Mouse (Mus musculus): ENCODE results near the gene Grxcr1.

Grxcr1 gene

DNA sequence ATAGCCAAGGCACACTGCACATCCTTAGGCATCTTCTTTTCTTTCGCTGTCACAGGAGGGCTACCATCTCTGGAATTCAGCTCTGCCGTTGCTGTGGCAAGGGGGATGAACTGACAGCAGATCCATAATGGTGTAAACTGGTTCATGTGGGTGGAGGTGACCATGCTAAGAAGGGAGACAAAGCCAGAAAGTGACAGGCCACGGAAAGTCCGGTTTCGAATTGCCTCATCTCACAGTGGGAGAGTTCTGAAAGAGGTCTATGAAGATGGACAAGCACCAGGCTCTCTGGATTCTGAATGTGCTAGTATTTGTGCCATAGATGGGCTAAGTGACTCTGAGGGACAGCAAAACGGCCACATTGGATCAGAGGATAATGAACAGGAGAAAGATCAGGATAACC is at the start of gene Grxcr1:
Gene Grxcr1 (plus strand): TSS at position 92 of the 400 bp plus-strand sequence.
- in situ Hi-C loops (cut with MboI) = no loop called here

DNA sequence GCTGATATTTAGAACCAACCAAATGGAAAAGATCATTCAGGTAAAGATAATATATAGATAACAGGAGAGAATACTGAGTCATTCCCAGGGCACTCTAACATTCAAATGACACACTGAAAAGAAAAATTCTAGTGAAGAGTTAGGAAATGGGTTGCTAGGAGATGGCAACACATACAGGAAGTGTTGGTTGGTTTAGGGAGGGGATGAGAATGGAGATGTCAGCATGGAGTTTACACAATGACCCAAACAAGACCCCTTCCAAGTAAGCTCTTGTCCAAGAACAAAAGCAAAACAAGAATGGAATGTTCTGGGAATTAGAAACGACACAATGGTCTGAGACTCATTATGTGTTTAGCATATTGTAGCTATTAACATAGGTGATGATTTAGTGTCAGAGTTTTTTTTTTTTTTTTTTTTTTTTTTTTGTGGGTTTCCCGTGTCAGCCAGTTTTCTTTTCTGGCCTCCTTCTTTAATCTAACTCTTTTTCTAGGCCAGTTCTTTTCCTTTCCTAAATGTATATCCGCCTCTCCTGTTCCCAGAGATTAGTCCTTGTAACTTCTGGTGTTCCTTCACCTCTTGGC is 49.6 kb upstream of the Grxcr1 start:
- in situ Hi-C loops (cut with MboI) = no loop called here

DNA sequence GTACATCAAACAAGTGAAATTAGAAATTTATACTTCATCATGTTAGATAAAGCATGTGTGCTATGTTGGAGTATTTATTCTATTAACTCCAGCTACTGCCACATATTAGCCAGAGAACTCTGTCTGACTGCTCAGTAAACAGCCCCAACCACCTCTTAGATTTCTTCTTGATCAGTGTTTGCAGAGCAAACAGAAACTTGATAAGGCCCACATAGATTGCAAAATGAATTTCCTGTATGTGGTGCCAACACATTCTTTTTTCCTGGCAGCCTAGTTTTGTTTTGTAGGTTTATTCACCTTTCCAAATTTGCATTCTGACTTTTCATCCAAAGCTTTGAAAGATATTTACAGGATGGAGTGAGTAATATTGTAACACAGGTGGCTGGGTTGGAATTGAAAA is 41.2 kb upstream of the Grxcr1 start:
- in situ Hi-C loops (cut with MboI) = no loop called here

DNA sequence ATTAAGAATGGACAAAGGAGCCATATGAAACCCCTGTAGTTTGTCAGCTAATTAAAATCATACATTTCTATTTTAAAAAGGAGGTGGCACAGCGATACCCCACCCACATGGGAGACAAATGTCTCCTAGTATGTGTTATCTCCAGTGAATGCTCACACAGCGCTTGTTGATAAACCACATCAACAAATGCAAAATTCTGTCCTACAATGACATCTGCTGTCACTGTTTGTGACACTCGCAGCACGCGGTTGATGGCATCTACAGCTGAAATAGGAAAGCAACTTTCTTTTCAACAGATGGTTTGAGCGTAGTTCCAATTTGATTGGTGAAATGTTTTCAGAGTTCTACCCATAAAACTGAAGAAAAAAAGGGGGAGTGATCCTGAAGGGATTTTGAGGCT is 29.0 kb upstream of the Grxcr1 start:
- in situ Hi-C loops (cut with MboI) = no loop called here

DNA sequence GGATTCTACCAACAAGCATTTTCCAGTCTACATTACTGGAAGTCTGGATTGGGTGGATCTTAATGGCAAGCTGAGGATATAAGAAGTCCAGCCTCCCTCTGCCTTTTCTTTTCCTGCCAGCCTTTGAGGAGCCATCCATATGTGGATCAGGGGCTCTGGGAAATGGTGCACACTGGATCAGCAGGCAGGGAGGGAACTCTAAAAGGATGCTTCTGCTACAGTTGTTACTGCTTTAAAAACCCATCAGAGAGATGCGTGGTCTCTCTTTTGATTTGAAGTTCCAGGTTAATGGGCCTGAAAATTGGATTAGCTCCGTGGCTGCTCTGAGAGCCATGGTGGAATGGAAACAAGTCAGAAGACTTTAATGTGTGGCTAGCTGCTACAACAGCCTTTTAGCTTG is 27.7 kb upstream of the Grxcr1 start:
- in situ Hi-C loops (cut with MboI) = no loop called here

DNA sequence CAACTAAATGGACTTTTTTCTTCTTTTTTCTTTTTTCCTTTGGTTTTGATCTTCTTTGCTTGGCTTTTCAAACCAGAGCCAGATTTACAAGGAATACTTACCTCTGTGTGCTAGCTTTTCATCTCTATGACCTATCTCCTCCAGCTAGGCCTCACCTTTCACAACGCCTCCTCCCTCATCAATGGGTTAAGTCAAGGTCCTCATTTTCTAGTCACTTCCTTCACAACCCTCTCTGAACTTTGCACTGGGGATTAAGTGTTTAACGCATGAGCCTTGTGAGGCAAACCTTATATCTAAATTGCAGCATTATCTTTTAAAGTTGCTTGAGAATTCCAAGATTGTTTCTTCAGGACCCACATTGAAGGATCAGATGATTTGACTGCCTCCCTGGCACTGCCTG is 27.2 kb upstream of the Grxcr1 start:
- in situ Hi-C loops (cut with MboI) = no loop called here

DNA sequence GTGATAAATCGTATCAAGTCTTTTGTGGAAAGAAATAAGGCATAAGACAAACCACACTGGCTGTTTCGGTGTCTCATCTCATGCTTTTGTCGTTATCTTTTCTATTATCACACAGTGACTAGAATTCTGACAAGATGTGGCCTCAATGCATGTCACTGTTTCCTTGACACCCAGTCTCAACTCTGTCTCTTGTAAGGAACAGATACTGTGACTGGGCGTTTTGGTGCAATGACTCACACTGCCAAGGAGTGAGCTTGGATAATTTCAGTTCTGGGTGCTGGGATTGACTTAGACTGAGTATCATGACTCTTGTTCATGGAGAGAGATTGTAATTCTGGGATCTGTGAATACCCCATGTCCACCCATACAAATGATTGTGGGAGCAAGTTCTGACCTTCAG is 24.6 kb upstream of the Grxcr1 start:
- in situ Hi-C loops (cut with MboI) = no loop called here

DNA sequence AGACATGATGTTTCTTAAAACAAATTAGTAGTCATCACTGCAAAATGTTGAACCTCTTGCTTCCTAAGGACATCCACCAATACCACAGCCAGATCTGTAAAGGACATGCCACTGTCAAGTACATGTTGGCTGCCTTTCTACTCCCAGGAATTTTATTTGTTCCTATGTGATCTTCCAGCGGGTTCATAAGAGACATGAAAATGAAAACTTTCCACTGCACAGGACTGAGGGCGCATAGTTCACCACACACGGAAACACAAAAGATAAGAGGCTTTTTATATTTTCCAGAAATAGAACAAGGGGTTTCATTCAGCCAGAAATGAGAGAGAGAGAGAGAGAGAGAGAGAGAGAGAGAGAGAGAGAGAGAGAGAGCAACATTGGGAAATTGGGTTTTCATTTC is 20.1 kb upstream of the Grxcr1 start:
- in situ Hi-C loops (cut with MboI) = loop anchor here (5.0 kb wide), 1 partner anchor 259 kb away; no protein-coding TSS in a partner anchor

DNA sequence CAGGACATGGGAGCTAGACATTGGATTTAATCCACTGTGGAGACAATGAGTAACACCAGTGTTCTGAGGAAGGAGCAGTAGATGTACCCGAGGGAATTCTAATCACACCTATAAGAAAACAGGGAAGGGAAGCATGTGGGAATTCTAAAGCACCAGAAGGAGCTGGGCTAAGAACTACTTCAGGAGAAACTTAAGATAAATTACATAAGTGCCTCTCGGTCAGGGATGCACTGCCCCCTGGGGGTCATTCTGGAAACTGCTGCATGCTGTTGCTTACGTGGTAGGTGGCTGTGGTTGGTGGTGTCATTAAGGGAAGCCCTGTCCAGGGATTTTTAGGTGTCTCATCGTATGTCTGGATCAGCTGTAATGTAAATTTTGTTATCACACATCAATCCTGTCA is 19.0 kb upstream of the Grxcr1 start:
- in situ Hi-C loops (cut with MboI) = loop anchor here (5.0 kb wide), 1 partner anchor 260 kb away; no protein-coding TSS in a partner anchor

DNA sequence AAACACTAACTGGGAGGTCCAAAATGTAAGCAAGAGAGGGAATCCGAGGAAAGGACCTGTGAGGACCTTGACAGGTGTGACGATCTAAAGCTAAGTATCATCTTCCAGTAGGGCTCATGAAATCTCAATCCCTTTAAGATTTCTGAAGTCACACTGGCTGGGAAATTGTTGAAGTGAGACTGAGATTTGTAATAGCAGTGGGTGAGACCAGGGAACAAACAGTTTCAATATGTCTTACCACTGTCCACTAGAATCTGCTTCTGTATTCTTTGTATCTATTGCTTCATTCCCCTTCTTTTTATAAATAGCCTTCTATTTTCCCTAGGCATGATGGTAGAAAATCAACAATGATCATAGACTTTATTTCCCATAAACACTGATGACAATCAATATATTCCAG is 10.8 kb upstream of the Grxcr1 start:
- in situ Hi-C loops (cut with MboI) = no loop called here

DNA sequence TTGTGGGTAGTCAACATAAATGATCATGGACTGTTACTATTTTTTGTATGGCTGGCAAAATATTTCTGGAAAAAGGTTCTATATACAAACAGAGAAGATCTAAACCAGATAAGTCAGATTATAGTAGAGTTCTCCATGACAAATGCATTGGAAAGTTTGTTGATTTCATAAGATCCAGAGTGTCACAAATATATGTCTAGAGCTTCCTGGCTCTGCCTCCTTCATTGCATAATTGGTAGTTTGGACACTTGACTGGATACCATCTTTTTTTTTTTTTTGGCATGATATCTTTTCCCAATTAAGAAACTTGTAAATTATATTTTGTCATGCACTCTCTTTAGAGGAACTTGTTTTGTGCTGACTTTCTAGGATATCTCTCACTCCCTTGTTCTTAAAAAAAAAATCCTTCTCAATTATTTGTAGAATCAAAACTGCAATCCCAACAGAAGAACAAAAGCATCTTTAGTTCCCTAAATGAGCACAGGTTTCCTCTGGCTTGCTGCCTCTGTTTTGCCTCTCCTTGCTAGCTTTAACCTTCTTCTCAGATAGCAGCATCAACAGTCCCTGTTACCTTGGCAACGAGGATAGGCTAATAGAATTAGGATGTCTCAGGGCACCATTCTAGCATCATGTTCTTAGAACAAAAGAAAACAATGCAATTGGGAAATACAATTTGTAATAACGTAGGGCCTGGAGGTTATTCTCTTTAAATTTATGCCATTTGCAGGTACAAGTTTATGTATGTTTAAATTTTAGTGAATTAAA is 4.8 kb upstream of the Grxcr1 start:
- in situ Hi-C loops (cut with MboI) = no loop called here

DNA sequence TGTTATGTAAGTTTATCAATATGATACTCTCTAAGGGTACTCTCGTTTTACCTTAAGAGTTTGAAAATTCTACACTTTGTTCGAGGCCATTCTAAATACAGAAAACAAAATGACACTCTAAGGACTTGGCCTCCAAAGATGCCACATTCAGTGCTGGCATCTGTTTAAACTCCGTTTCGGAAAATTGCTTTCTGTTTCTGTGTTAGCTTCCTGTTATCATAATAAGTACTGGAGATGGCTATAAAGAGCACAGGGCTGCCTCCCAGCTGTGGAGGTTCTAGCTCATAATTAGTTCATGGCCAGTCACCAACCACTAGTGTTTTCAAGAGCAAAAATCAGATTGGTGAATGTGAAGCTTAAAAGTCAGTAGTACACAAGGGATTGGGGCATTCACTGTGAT is 4.2 kb upstream of the Grxcr1 start:
- in situ Hi-C loops (cut with MboI) = no loop called here

DNA sequence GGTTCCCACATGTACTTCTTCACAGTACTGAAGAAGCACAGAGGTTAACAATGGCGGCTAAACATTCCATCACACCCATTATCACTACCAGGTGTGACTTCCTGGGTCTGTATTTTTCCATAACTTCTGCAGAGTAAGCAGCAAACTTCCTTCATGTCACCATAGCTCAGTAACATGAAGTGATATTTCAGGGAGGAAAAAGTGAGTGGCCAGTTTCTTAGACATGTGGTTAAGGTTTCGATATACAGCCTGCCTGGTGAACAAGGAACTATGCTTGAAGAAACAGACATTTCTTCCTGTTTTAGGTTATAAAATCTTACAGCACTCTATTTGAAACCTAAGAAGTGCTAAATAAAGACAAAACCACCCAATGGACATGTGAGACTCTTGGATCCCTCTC is 1.7 kb downstream of the Grxcr1 start:
- in situ Hi-C loops (cut with MboI) = no loop called here

DNA sequence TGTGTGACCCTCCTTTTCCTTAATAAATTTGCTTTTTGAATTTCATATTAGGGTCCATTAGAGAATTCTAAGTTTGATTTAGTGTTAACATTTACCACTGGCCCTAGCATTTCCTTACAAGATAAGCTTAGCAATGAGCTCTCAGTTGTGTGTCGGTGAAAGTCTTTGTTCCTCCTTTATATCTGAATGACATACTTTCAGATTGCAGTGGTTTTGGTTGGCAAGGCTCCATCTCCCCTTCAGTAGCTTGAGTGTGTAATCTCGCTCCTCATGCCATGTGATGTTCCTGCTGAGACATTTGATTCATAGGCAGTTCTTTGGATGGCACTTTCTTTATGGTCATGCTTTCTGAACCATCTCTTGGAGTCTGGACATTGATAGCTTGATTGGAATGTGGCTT is 7.4 kb downstream of the Grxcr1 start:
- in situ Hi-C loops (cut with MboI) = no loop called here

DNA sequence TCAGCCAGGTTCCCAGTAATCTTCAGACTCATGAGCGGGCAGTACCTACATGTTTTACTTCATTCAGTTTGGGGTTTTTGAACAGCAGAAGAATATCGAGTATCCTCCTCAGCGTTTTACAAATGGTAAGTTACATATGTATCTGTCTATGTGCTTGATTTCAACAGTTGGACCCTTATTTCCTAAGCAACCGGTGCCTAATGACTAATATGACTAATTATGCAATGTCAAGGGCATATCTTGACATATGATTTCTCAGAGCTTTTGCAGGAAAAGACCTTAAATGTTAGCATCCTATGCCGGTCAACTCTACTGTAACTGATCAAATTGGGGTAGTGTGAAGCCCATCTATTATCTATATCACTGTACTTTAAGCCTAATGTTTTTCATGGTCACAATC is 11.7 kb downstream of the Grxcr1 start:
- in situ Hi-C loops (cut with MboI) = no loop called here

DNA sequence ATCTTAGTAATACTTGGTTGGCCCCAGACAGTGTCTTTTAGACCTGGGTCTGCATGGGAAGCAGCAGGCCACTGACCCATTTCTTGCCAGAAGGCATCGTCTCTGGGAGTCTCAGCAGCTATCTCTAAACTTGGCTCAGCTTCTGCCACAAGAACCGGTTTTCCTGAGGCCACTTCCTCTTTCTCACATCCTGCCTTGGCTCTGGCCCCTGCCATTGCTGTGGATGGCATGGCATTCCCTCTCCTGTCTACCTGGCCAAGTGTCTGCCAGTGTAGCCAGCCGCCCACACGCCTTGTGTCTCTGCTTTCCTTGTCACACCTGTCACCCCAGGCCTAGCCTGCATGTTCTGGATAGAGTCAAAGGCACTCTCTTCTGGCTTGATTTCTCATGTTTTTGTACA is 17.1 kb downstream of the Grxcr1 start:
- in situ Hi-C loops (cut with MboI) = no loop called here

DNA sequence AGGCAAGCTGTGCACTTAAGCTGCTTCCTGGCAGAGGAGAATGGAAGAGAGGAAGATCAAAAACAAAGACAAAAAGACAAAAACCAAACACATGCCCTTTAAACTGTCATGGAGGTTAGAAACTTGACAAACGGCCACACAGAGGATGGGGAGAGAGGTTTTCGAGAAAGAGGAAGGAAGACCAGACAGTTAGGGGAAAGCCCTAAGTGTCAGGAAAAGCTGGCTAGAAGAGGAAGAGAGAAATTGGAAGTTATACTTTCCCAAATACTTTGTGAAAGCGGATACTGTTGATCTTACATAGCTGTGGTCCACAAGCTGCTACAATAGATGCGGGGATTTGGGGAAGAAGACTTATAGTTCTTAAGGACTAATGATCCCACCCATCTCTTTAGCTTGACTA is 17.9 kb downstream of the Grxcr1 start:
- in situ Hi-C loops (cut with MboI) = no loop called here

DNA sequence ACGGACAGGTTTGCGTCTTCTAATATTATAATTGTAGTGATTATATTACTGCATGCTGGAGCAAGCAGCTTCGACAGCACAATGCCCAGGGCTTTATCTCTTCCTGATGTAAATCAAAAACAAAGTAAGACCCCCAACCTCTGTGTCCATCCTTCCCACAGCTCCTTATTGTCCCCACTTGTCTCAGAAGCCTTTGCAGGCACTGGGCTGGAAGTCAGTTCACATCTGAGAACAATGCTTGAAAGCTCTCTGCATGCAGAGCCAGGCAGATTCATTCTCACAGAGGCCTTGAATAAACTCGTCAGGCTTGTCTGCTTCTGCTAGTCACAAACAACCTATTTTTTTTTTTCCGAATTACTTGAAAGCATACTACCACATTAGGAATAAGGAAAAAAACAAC is 19.5 kb downstream of the Grxcr1 start:
- in situ Hi-C loops (cut with MboI) = no loop called here

DNA sequence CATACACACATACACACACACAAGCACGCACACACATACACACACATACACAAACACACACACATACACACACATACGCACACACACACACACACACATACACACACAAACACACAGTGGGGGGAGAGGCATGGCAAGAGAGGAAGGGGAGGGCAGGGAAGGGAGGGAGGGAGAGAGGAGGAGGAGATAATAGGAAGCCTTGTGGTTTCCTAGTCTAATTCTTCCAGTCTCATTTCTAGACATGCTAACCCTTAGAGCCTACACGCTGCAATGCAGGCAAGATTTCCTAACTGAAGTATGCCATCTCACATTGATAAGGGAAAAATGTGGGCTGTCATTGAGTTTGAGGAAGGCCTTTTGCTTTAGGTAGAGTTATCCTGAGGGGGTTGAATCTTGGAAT is 25.9 kb downstream of the Grxcr1 start:
- in situ Hi-C loops (cut with MboI) = no loop called here

DNA sequence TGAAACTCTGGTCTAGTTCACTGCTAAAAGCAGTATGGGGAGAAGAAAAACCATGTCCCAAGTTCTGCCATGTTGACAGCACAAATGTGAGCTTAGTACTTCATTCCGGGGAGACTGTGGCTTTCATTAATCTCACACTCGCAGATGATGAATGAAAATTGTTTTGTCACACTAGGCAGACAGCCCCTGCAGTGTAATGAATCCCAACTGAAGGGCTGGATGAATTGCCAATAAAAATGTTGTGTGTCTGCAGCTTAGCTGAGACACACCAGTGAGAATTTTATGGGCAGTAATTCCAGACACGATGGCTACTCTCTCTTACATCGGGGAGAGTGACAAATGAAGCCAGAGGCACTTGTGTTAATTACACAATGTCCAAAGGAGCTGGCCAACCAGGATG is 37.1 kb downstream of the Grxcr1 start:
- in situ Hi-C loops (cut with MboI) = no loop called here

DNA sequence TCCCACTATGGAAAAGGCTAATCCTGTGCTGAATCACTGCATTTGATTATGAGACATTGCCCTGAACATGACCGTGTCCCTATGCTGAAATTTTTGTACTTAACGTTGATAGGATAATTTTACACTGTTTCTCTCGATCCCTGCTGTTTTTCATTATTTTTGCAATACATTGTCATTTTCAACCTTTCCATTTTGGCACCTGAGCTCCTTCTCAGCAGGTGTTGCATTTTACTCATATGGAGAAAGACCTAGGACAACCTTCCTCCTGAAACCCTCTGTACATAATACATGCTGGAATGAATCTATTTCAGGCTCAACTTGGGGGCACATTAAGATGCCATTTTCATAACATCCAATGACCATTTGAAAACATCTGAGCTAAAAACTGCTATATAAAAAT is 38.7 kb downstream of the Grxcr1 start:
- in situ Hi-C loops (cut with MboI) = no loop called here

DNA sequence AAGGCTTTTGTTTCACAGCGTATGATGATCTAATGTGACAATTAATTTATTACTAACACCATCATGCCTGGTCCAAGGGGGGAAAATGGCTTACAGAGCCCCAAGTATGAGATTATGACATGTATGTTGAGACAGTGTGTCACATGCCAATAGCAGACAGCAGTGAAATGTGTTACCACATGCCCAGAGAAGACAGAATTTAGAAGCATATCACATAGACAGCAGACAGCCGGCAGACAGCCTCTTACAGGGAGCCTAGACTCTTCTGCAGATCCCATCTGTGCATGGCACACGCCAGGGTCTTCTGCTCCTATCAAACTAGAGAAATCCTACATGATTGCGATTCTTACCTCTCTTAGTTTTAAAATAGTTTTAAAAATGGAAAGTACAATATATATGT is 40.2 kb downstream of the Grxcr1 start:
- in situ Hi-C loops (cut with MboI) = no loop called here

DNA sequence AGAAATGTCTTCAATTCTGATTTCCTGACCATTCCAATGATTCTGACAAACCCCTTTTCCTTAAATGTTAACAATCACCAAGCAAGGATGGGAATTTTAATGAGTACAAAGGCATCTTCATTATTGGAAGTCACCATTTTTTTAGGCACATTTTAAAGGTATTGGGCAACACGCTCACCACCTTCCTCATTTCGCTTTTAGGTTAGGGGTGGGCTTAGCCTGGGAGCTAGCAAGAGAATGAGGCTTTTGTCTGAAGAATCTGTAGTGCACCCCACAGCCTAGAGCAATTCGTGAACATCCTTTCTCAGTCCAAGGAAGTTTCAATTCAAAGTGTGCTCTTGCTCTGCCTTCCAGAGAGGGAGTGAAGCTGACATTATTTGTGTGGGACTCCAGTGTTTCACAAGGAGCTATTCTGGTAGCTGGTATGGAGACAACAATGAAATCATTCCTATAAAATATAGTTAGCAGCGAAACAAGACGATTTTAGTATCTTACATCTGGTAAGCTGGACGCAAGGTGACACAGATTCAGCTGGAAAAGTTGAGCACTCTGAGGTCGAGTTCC is 55.0 kb downstream of the Grxcr1 start:
- in situ Hi-C loops (cut with MboI) = no loop called here

DNA sequence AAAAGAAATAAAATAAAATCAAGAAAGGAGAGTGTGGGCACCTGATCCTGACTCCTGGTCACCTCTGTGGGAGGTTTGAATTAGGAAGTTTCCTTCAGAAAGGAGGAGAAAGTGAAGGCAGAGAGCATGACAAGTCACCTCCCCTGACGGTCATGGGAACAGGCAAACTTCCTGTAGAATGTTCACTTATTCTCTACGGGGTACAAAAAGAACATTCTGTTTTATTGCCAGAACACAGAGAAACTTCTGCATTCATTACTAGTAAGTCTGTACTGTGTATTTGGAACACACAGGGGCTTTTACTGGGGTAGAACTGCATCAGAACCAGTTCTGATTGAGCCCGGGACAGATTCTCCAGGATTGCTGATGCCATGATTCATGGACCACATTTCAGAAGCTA is 55.5 kb downstream of the Grxcr1 start:
- in situ Hi-C loops (cut with MboI) = no loop called here
